Mouse (Mus musculus): ENCODE data around the gene Rgs6.

DNA sequence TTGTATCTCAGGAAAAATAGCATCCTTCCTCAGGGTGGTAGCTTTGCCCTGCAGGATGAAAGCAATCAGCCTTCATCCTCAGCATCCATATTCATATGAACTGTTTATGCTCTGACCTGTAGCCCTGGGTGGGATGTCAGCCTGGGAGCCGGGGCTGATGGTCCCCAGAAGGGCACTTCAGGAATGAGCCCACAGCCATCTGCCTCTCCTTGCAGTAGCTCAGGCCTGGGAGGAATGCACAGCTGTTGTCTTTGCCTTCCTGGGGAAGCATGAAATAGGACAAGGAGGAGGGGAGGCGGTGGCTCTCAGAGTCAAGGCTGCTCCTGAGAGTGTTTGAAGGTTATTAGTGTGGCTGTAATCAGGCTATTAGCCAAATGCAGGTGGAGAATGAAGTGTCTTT lies 590.7 kb downstream of the Rgs6 start:
- TF ChIP-seq POLR2A (IDR thresholded peaks at IDR 0.05; ENCODE audit: borderline replicate concordance, extremely low read depth, low read depth, low read length) = no peak
- no peak for TF ChIP-seq CTCF (IDR thresholded peaks at IDR 0.05; ENCODE audit: insufficient read depth, low read length)
